Mouse (Mus musculus): Measurements from ENCODE around the gene Dlk2.

Gene Dlk2

DNA sequence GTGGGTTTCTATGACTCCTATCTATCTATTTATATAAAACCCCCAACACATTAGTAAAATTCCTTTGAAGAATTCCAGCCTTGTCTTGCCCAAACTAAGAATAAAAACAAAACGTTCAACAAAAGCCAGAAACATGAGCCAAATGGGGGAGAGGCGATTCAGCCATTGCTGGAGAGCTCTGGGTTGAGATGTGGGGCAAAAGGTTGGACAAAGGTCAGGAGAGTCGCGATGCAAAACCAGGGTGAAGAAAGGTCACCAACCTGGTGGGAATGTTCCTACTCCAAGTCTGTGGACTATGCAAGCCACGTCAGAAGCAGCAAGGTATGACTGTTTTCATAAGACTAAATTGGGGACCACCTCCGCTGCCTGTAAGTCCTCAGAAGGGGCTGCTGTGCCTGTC lies 23.3 kb downstream of the Dlk2 start:
- in situ Hi-C loops (cut with MboI) = no loop called here

DNA sequence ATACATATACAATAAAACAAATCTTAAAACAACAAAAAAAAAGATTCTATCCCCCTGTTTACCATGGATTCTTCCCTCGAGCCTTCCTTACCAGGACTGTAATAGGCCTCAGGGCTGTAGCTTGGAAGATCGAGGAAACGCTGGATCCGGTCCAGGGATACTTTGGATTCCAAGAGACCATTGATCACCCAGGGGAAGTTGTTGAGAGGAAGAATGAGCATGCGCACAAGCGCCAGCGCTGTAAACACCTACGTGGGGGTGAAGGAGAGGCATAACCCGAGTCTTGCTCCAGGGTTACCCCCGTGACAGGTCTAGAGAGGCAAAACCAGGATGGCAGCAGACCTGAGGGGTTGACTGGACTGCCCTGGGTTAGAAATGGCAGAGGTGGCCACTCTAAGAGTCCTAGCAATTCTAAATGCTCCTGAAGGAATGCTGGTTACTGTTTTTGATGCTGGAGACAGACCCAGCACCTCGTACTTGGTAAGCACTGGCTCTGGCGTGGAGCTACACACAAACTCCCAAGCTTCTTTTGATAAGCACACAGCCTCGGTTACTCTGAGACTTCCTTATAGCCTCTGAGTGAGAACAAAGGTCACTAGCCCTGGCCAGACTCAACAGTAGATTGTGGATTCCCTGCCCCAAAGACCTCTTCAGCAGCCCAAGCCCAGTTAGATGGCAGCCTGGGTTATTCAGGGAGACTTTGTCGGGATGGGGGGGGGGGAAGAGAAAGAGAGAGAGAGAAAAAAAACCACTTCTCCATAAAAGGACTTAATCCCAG lies 25.0 kb downstream of the Dlk2 start:
- in situ Hi-C loops (cut with MboI) = no loop called here

GRCm38 (mm10) chr17:46327413-46327905 lies 30.2 kb downstream of the Dlk2 start:
- in situ Hi-C loops (cut with MboI) = no loop called here

GRCm38 (mm10) chr17:46327906-46328534 lies 30.8 kb downstream of the Dlk2 start, which contains the start of gene Abcc10:
Gene Abcc10 (minus strand): TSS chr17:46328352.
- in situ Hi-C loops (cut with MboI) = no loop called here

- in situ Hi-C loops (cut with MboI) = no loop called here
Measured at GRCm38 (mm10) chr17:46328723-46329122, 31.5 kb downstream of the Dlk2 start.

DNA sequence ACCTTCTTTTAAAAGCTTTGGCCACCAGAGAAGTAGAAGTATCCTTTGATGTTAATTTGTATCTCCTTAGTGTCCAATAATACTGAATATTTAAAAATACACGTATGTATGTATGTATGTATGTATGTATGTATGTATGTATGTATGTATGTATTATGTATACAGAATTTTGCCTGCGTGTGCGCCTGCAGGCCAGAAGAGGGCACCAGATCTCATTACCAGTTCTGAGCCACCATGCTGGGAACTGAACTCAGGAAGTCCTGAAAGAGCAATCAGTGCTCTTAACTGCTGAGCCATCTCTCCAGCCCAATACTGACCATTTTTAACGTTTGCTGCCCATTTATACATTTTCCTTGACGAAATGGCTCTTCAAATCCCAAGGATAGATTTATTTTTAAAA lies 39.3 kb downstream of the Dlk2 start:
- in situ Hi-C loops (cut with MboI) = no loop called here

GRCm38 (mm10) chr17:46341208-46341607 lies 44.0 kb downstream of the Dlk2 start:
- in situ Hi-C loops (cut with MboI) = no loop called here

GRCm38 (mm10) chr17:46351026-46351700 lies 53.9 kb downstream of the Dlk2 start:
- in situ Hi-C loops (cut with MboI) = no loop called here
